ENCODE assay signal across 23 mouse cellular contexts in genomic region chr6:99310171-99310500, GRCm38 (mm10).
"Had no signal": no experiment of that assay in that cellular context is flagged by ENCODE, and none has a peak within 500 bp of the region (broad histone marks: within the 10 kb centered on the region; RNA-seq: fewer than 3 reads in every experiment).

No protein-coding gene starts in this region.

- H3K9me3 ChIP-seq: kidney, embryonic 15.5 days; limb, embryonic 12.5 days; limb, embryonic 15.5 days; midbrain, embryonic 12.5 days; neural tube, embryonic 13.5 days had no signal

- H3K4me1 ChIP-seq: limb, embryonic 15.5 days had no signal

- H3K27me3 ChIP-seq: kidney, embryonic 15.5 days; limb, embryonic 15.5 days; midbrain, embryonic 12.5 days; neural tube, embryonic 13.5 days had no signal

- H3K9ac ChIP-seq: kidney, embryonic 15.5 days; limb, embryonic 12.5 days; limb, embryonic 15.5 days; liver, embryonic 14.5 days; liver, postnatal 0 days; lung, embryonic 14.5 days; midbrain, embryonic 12.5 days; neural tube, embryonic 13.5 days had no signal

- H3K27ac ChIP-seq: kidney, embryonic 15.5 days; left cerebral cortex, adult 2 months; limb, embryonic 12.5 days; limb, embryonic 15.5 days; liver, embryonic 14.5 days; macrophage; midbrain, embryonic 12.5 days; neural tube, embryonic 13.5 days had no signal

- H3K36me3 ChIP-seq: limb, embryonic 12.5 days; limb, embryonic 15.5 days; midbrain, embryonic 12.5 days; neural tube, embryonic 13.5 days had no signal

- DNase-seq: kidney, adult 8-10 months; kidney, postnatal 10 days; kidney, postnatal 36 days; layer of hippocampus, postnatal 36 days; left cerebral cortex, postnatal 4 days; liver, postnatal 0 days; lung, embryonic 14.5 days; right cerebral cortex, postnatal 25 days; spleen, adult 18-20 months; thymus, adult 18-20 months; thymus, postnatal 36 days had no signal

- H3K4me3 ChIP-seq: kidney, embryonic 15.5 days; left cerebral cortex, adult 2 months; limb, embryonic 12.5 days; limb, embryonic 15.5 days; midbrain, embryonic 12.5 days; myocyte; neural tube, embryonic 13.5 days had no signal

- ATAC-seq: liver, postnatal 0 days; lung, postnatal 0 days; midbrain, embryonic 16.5 days had no signal

- H3K4me2 ChIP-seq: kidney, embryonic 15.5 days; limb, embryonic 12.5 days; limb, embryonic 15.5 days; liver, embryonic 11.5 days; lung, embryonic 14.5 days; midbrain, embryonic 12.5 days; neural tube, embryonic 13.5 days had no signal
